Mouse (Mus musculus): Measurements from ENCODE around the gene C1qtnf6.

DNA sequence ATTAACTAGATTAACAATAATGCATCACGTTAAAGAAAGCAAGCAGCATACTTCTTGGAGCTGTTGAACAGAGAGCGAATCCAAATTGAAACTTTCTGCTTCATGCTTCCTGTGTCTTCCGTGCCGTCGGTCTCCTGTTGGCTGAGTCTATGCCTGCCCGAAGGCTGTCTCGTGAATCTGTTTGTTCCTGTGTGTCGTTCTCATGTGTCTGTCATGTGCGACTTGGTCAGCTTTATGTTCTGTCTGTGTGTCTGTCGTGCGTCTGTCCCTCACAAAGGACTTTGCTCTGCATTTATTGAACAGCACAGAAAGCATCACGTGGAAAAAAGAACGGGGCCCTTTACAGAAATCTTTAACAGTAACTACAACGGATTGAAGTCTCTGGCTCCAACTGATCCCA lies 18.2 kb downstream of the C1qtnf6 start:
- TF ChIP-seq USF1 (IDR thresholded peaks at IDR 0.05; ENCODE audit: low read depth, low read length) (no peak), EP300 (IDR thresholded peaks at IDR 0.05; ENCODE audit: low read depth in 1 of 2, low read length in 2 of 2) (no peak), CTCF (IDR thresholded peaks at IDR 0.05 in 2 of 3, conservative IDR thresholded peaks at IDR 0.05 in 1 of 3; ENCODE audit: control insufficient read depth in 1 of 3, insufficient read depth in 1 of 3, low read depth in 2 of 3, low read length in 3 of 3, poor library complexity in 1 of 3, severe bottlenecking in 1 of 3) (no peak)

Data from MEL (cell line).